Mouse (Mus musculus): ENCODE measurements around the gene Armc5.

DNA sequence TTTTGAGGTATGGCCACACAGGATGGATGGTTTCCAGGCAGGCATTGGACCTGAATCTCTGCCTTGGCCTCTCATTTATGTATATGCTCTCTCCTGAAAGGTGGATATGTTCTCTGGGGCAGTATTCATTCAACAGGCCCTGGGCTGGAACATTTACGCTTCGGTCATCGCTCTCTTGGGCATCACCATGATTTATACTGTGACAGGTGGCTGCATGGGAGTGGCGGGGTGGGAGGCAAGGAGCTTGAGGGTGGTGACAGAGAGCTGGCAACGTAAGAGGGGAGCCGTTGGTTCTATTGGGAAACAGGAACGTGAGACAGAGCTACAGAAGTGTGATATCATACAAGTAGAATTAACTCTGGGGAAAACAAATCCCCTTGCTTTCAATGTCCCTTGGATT lies 30.7 kb downstream of the Armc5 start:
- no peak for TF ChIP-seq POLR2A (IDR thresholded peaks at IDR 0.05; ENCODE audit: control insufficient read depth in 1 of 2, insufficient read depth in 1 of 2, low read depth in 1 of 2, low read length in 2 of 2, poor library complexity in 1 of 2)
- no peak for TF ChIP-seq MAZ (IDR thresholded peaks at IDR 0.05; ENCODE audit: low read depth, low read length)
- no peak for TF ChIP-seq CTCF (IDR thresholded peaks at IDR 0.05 in 2 of 3, conservative IDR thresholded peaks at IDR 0.05 in 1 of 3; ENCODE audit: control insufficient read depth in 1 of 3, insufficient read depth in 1 of 3, low read depth in 2 of 3, low read length in 3 of 3, poor library complexity in 1 of 3, severe bottlenecking in 1 of 3)
- no peak for TF ChIP-seq ZC3H11A (IDR thresholded peaks at IDR 0.05; ENCODE audit: low read depth, low read length)
- TF ChIP-seq NRF1 (IDR thresholded peaks at IDR 0.05; ENCODE audit: insufficient read depth, low read depth, low read length, poor library complexity, severe bottlenecking) = no peak

Data from MEL (cell line).